Mouse (Mus musculus) cerebellum, adult 8-10 months (tissue): Measurements from ENCODE around the gene Phc2.

Experiments used
- DNase-seq: peaks from one replicate; pipeline ENCODE4 v3.0.0; 2022

Phc2 gene

GRCm38 (mm10) chr4:128747614-128748270, 93.2 kb downstream of the Phc2 start:
- DNase-seq, result no peak

GRCm38 (mm10) chr4:128748309-128748708, 93.8 kb downstream of the Phc2 start:
- no peak for DNase-seq

GRCm38 (mm10) chr4:128751006-128751405, 96.5 kb downstream of the Phc2 start:
- DNase-seq, result no peak

- DNase-seq, result no peak
Measured at GRCm38 (mm10) chr4:128752031-128752757, 97.7 kb downstream of the Phc2 start.

- DNase-seq, result no peak
Measured at GRCm38 (mm10) chr4:128753571-128753970, 99.1 kb downstream of the Phc2 start.

- no peak for DNase-seq
Measured at GRCm38 (mm10) chr4:128755064-128755463, 100.6 kb downstream of the Phc2 start, which contains the start of gene A3galt2. Gene A3galt2 (plus strand): TSS chr4:128755364.

GRCm38 (mm10) chr4:128755900-128756299, 101.4 kb downstream of the Phc2 start:
- no peak for DNase-seq

GRCm38 (mm10) chr4:128759214-128759613, 104.7 kb downstream of the Phc2 start:
- DNase-seq, result no peak

GRCm38 (mm10) chr4:128760029-128760428, 105.5 kb downstream of the Phc2 start:
- no peak for DNase-seq

GRCm38 (mm10) chr4:128766929-128767328, 112.4 kb downstream of the Phc2 start:
- peak; percentile 25 for DNase-seq

- DNase-seq, result peak; percentile 16
Measured at GRCm38 (mm10) chr4:128768120-128768519, 113.6 kb downstream of the Phc2 start.

GRCm38 (mm10) chr4:128769569-128770355, 115.3 kb downstream of the Phc2 start:
- no peak for DNase-seq

GRCm38 (mm10) chr4:128770698-128771097, 116.2 kb downstream of the Phc2 start:
- DNase-seq, result no peak

- no peak for DNase-seq
Measured at GRCm38 (mm10) chr4:128773820-128774219, 119.3 kb downstream of the Phc2 start.

- DNase-seq, result peak; percentile 69
Measured at GRCm38 (mm10) chr4:128774467-128774866, 120.0 kb downstream of the Phc2 start.

- peak; percentile 88 for DNase-seq
Measured at GRCm38 (mm10) chr4:128776568-128777289, 122.2 kb downstream of the Phc2 start.

- DNase-seq, result no peak
Measured at GRCm38 (mm10) chr4:128777593-128777992, 123.1 kb downstream of the Phc2 start.

GRCm38 (mm10) chr4:128782037-128782436, 127.5 kb downstream of the Phc2 start:
- no peak for DNase-seq

GRCm38 (mm10) chr4:128782645-128783044, 128.1 kb downstream of the Phc2 start:
- no peak for DNase-seq

GRCm38 (mm10) chr4:128784950-128785631, 130.6 kb downstream of the Phc2 start:
- no peak for DNase-seq

- no peak for DNase-seq
Measured at GRCm38 (mm10) chr4:128785921-128786654, 131.6 kb downstream of the Phc2 start.
